Mouse (Mus musculus) stomach, embryonic 15.5 days (tissue): ENCODE measurements at regions not wholly inside any gene's neighbourhood (a gene's known extent, or its start where the extent isn't known, plus 50 kb on each side); places are given as distances from the start of the nearest gene placed in this dataset.

ENCODE experiments used
- ATAC-seq: fragments of 200-750 bp; cut with Nextera tagmentation; 2 replicates; pipeline ENCODE4 v1.8.0; 2017; ENCODE audit warnings: low read depth, moderate number of reproducible peaks, moderate TSS enrichment; ENCODE audit not compliant: insufficient read depth, low FRiP score
- H3K27ac ChIP-seq: fragments of 300-500 bp; sonication (generic); 2 replicates; pipeline ENCODE4 v1.5.1; 2015; ENCODE audit warnings: mild to moderate bottlenecking, inconsistent platforms
- H3K27me3 ChIP-seq: fragments of 300-500 bp; sonication (generic); replicated peaks from 2 replicates; pipeline ENCODE4 v1.6.1; 2015; ENCODE audit warnings: inconsistent platforms
- H3K36me3 ChIP-seq: fragments of 300-500 bp; sonication (generic); 2 replicates; pipeline ENCODE4 v1.6.1; 2015; ENCODE audit warnings: inconsistent platforms
- H3K4me1 ChIP-seq: fragments of 300-500 bp; sonication (generic); 2 replicates; pipeline ENCODE4 v1.6.1; 2015; ENCODE audit warnings: inconsistent platforms
- H3K4me2 ChIP-seq: fragments of 300-500 bp; sonication (generic); 2 replicates; pipeline ENCODE4 v1.6.1; 2015; ENCODE audit warnings: mild to moderate bottlenecking, inconsistent platforms
- H3K4me3 ChIP-seq: fragments of 300-500 bp; sonication (generic); replicated peaks from 2 replicates; pipeline ENCODE4 v1.5.1; 2015; ENCODE audit warnings: inconsistent platforms
- H3K9ac ChIP-seq: fragments of 300-500 bp; sonication (generic); 2 replicates; pipeline ENCODE4 v1.6.1; 2015; ENCODE audit warnings: inconsistent platforms
- H3K9me3 ChIP-seq: fragments of 300-500 bp; sonication (generic); 2 replicates; pipeline ENCODE4 v1.6.1; 2016; ENCODE audit warnings: inconsistent platforms
- WGBS: fragments of 180-500 bp; shearing (Covaris S2); methylation state at CpG from one replicate; pipeline ENCODE4 v1.1.7; 2015; 5-methylcytosine and 5-hydroxymethylcytosine counted together

DNA sequence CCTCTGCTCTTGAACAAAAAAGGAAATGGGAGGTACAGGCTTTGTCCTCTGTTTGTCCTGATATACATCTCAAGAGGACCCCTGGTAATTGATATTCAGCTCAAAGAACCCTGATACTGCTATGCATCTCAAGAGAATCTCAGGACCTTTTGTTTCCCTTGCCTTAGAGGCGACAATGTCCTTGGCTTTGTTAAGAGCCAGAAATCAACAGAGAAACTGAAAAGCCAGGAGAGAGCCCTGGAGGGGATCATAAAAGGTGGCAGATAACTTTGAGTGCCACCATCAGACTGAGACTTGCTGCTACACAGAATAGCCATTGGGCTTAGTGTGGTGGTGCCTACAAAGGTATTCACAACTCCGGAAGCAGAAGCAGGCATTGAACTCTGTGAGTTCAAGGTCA lies 74.3 kb upstream of the Gadd45a start:
- WGBS, result 74% methylated on average over 2 of the region's 2 CpGs
- H3K4me1 ChIP-seq, result 0 out of 2 replicates have a peak, but pooled peaks cover 7% of the 10 kb centered on the region
- no peaks in the 10 kb centered on the region for H3K27me3 ChIP-seq
- no peaks in the 10 kb centered on the region for H3K36me3 ChIP-seq
- no peak overlapping the region for H3K4me3 ChIP-seq
- no peak overlapping the region for H3K27ac ChIP-seq
- H3K4me2 ChIP-seq, result no peak overlapping the region
- ATAC-seq, result no peak
- no peaks in the 10 kb centered on the region for H3K9me3 ChIP-seq
- no peak overlapping the region for H3K9ac ChIP-seq

- no peak overlapping the region for H3K4me3 ChIP-seq
- ATAC-seq, result no peak
- no peak overlapping the region for H3K9ac ChIP-seq
- no peaks in the 10 kb centered on the region for H3K27me3 ChIP-seq
- no peak overlapping the region for H3K4me2 ChIP-seq
- H3K36me3 ChIP-seq, result no peaks in the 10 kb centered on the region
- whole genome bisulfite sequencing, result 66% methylated on average over 1 of the region's 1 CpGs
- no peak overlapping the region for H3K27ac ChIP-seq
- 0 out of 2 replicates have a peak, but pooled peaks cover 7% of the 10 kb centered on the region for H3K4me1 ChIP-seq
- no peaks in the 10 kb centered on the region for H3K9me3 ChIP-seq
Measured at GRCm38 (mm10) chr6:67110391-67110790, 73.1 kb upstream of the Gadd45a start.

DNA sequence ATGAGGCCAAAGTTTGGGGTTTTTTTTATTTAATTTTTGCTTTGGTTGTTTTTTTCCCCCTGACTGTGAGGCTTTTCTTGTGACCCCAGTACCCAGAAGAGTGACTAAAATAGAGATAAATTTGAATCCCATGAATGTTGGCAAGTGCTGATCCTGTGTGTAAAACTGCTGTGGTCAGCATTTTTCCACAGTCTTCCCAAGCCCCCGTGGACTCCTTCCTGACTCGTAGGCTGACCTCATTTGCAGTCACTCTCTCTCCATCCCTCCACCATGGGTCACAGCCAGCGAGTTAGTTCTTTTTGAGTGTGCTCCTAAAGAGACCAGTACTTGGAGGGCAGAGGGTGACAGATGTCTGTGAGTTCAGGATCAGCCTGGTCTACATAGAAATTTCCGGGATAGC lies 72.5 kb upstream of the Gadd45a start:
- no peak for ATAC-seq
- Histone ChIP-seq H3K27me3 (no peaks in the 10 kb centered on the region), H3K36me3 (no peaks in the 10 kb centered on the region), H3K27ac (no peak overlapping the region), H3K4me3 (no peak overlapping the region), H3K9me3 (no peaks in the 10 kb centered on the region), H3K4me2 (no peak overlapping the region), H3K4me1 (0 out of 2 replicates have a peak, but pooled peaks cover 7% of the 10 kb centered on the region), H3K9ac (no peak overlapping the region)
- WGBS, result 64% methylated on average over 4 of the region's 4 CpGs

DNA sequence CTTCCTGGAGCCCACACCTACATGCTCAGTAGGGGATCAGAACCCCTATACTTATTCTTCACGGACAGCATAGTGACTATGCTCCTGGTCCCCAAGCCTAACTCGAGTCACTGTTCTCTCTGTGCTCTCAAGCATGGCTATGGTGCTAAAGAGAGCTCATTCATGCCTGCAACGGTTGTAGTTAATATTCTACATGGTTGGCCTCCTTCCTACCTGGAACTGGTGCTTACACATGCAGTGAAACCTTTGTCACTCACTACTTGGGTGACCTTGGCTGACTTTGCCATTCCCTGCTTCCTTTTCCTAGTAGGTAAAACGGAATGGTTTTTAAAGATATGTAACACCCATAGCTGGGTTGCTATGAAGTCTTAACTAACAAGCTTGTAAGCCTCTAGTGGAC lies 70.3 kb upstream of the Gadd45a start:
- Histone ChIP-seq H3K4me1 (peaks cover 5% of the 10 kb centered on the region), H3K36me3 (no peaks in the 10 kb centered on the region), H3K27me3 (no peaks in the 10 kb centered on the region), H3K27ac (no peak overlapping the region), H3K9me3 (no peaks in the 10 kb centered on the region), H3K4me2 (no peak overlapping the region), H3K4me3 (no peak overlapping the region), H3K9ac (no peak overlapping the region)
- no peak for ATAC-seq
- 72% methylated on average over 4 of the region's 4 CpGs for WGBS

DNA sequence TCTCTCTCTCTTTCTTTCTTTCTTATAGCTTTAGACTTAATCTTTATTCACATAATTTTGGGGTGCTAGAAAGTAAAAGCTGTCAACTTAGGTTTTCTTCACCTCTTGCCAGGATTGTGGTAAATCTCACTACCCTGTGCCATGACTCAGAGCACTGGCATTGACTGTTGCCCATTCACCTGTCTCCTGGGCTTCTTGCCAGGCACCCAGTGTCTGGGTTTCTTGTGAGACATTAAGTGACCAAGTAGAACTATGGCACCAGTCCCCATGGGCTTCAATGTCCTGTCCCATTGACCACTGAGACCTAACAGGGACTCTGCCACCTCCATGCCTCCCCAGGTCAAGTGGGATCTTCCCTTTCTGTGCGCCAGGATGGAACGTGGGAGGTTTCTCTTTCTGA lies 69.2 kb upstream of the Gadd45a start:
- Histone ChIP-seq H3K27me3 (no peaks in the 10 kb centered on the region), H3K4me1 (peaks cover 5% of the 10 kb centered on the region), H3K27ac (no peak overlapping the region), H3K36me3 (no peaks in the 10 kb centered on the region), H3K4me2 (no peak overlapping the region), H3K4me3 (no peak overlapping the region), H3K9ac (no peak overlapping the region), H3K9me3 (no peaks in the 10 kb centered on the region)
- ATAC-seq, result no peak
- WGBS, result 88% methylated on average over 2 of the region's 2 CpGs

- no peak for ATAC-seq
- H3K4me2 ChIP-seq, result no peak overlapping the region
- no peak overlapping the region for H3K9ac ChIP-seq
- no peaks in the 10 kb centered on the region for H3K9me3 ChIP-seq
- peaks cover 5% of the 10 kb centered on the region for H3K4me1 ChIP-seq
- H3K27me3 ChIP-seq, result no peaks in the 10 kb centered on the region
- no peaks in the 10 kb centered on the region for H3K36me3 ChIP-seq
- H3K27ac ChIP-seq, result no peak overlapping the region
- 10% methylated on average over 4 of the region's 4 CpGs for WGBS
- no peak overlapping the region for H3K4me3 ChIP-seq
Measured at GRCm38 (mm10) chr6:67105386-67105785, 68.1 kb upstream of the Gadd45a start.

DNA sequence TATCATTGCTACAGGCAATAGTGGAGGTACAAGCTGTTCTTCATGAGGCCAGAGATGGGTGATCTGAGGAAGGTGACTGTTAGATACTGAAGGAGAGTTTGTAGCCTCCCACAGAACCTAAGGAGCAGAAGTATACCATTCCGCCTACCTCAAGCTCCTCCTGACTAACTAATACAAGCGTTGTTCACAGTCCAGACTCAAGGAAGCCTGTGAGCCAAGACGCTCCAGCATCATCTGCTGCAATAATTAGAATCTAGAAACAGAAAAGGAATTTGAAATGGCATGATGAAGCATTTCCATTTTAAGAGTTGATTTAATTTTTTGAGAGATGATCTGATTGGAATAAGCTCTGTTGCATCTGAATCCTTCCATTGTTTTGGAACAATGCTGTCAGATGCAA lies 66.9 kb upstream of the Gadd45a start:
- no peak overlapping the region for H3K9ac ChIP-seq
- ATAC-seq, result no peak
- H3K27ac ChIP-seq, result no peak overlapping the region
- no peaks in the 10 kb centered on the region for H3K36me3 ChIP-seq
- H3K4me1 ChIP-seq, result peaks cover 5% of the 10 kb centered on the region
- no peak overlapping the region for H3K4me3 ChIP-seq
- no peaks in the 10 kb centered on the region for H3K9me3 ChIP-seq
- 83% methylated on average over 3 of the region's 3 CpGs for WGBS
- no peaks in the 10 kb centered on the region for H3K27me3 ChIP-seq
- no peak overlapping the region for H3K4me2 ChIP-seq

- H3K9me3 ChIP-seq, result no peaks in the 10 kb centered on the region
- no peaks in the 10 kb centered on the region for H3K36me3 ChIP-seq
- H3K4me2 ChIP-seq, result peak overlapping the region; percentile 6; the same call in 1 of the 2 replicates
- WGBS, result 25% methylated on average over 11 of the region's 11 CpGs
- peaks cover 5% of the 10 kb centered on the region for H3K4me1 ChIP-seq
- ATAC-seq, result no peak; the same call in 1 of the 2 replicates
- H3K27me3 ChIP-seq, result no peaks in the 10 kb centered on the region
- H3K9ac ChIP-seq, result no peak overlapping the region
- H3K4me3 ChIP-seq, result no peak overlapping the region
- peak overlapping the region; percentile 21 for H3K27ac ChIP-seq
Measured at GRCm38 (mm10) chr6:67102541-67103134, 65.4 kb upstream of the Gadd45a start.

DNA sequence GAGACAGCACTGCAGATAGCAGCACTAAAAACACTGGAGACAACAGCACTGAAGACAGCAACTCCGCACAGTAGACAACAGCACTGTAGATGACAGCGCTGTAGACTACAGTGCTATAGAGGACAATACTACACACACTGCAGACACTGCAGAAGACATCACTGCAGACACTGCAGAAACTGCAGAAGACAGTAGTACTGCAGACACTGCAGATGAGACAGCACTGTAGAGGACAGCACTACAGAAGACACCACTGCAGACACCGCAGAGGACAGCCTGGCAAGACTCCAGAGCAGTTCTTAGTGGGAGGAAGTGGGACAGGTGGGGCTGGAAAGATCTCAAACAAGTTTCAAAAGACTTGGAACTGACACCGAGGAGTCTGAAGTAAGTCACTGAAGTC lies 64.8 kb upstream of the Gadd45a start:
- Histone ChIP-seq H3K36me3 (no peaks in the 10 kb centered on the region), H3K4me1 (peaks cover 5% of the 10 kb centered on the region), H3K9me3 (no peaks in the 10 kb centered on the region), H3K9ac (no peak overlapping the region), H3K27me3 (no peaks in the 10 kb centered on the region), H3K27ac (peak overlapping the region; percentile 33), H3K4me3 (no peak overlapping the region), H3K4me2 (peak overlapping the region; percentile 6; the same call in 1 of the 2 replicates)
- WGBS, result 68% methylated on average over 4 of the region's 4 CpGs
- ATAC-seq, result no peak; the same call in 1 of the 2 replicates

- ATAC-seq, result no peak
- Histone ChIP-seq H3K27ac (no peak overlapping the region), H3K36me3 (no peaks in the 10 kb centered on the region), H3K4me2 (no peak overlapping the region), H3K4me1 (no peaks in the 10 kb centered on the region), H3K27me3 (no peaks in the 10 kb centered on the region), H3K9me3 (no peaks in the 10 kb centered on the region), H3K9ac (no peak overlapping the region), H3K4me3 (no peak overlapping the region)
- WGBS, result 73% methylated on average over 3 of the region's 3 CpGs
Measured at GRCm38 (mm10) chr6:67094426-67094825, 57.2 kb upstream of the Gadd45a start.

GRCm38 (mm10) chr6:67093128-67093527 lies 55.9 kb upstream of the Gadd45a start:
- 81% methylated on average over 1 of the region's 1 CpGs for WGBS
- no peak overlapping the region for H3K4me2 ChIP-seq
- H3K27ac ChIP-seq, result no peak overlapping the region
- H3K9ac ChIP-seq, result no peak overlapping the region
- no peak for ATAC-seq
- no peak overlapping the region for H3K4me3 ChIP-seq
- H3K27me3 ChIP-seq, result no peaks in the 10 kb centered on the region
- no peaks in the 10 kb centered on the region for H3K36me3 ChIP-seq
- H3K4me1 ChIP-seq, result no peaks in the 10 kb centered on the region
- H3K9me3 ChIP-seq, result no peaks in the 10 kb centered on the region

DNA sequence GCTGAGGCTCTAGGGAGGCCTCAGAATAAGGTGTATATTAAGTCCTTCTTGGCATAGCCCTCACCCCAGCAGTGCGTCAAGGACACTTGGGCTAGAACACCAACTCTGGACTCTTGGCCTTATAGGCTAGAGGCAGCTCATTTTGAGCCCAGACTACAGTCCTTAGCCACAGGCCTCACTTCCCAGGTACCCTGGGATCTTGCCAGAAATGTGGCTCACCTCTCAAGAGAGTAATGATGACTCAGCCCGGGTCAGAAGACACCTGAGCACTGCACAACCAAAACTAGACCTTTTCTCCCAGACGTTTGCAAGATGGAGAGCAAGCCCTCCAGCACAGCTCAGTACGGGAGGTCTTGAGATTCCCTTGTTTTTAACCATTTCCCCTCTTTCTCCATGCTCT lies 52.9 kb upstream of the Gadd45a start:
- Histone ChIP-seq H3K36me3 (no peaks in the 10 kb centered on the region), H3K27me3 (no peaks in the 10 kb centered on the region), H3K9me3 (no peaks in the 10 kb centered on the region), H3K4me3 (no peak overlapping the region), H3K27ac (no peak overlapping the region), H3K4me2 (no peak overlapping the region), H3K9ac (no peak overlapping the region), H3K4me1 (no peaks in the 10 kb centered on the region)
- WGBS, result 74% methylated on average over 4 of the region's 4 CpGs
- no peak for ATAC-seq
